Mouse (Mus musculus) brain, adult 10 weeks (tissue): Measurements from ENCODE around the gene Fam222b. TPM values are rescaled to one million over a fixed set of nuclear protein-coding genes. Genes with fewer than 3 reads are reported as not detected.

Experiments used
- polyA plus RNA-seq: library from polyadenylated mRNA; stranded (reverse); fragments of 350-450 nt; fragmentation: Illumina TruSeq; extraction: RNeasy Lipid Tissue Mini Kit (QIAGEN cat#74804); gene quantifications from one replicate; pipeline ENCODE4 v1.2.3, GENCODE M21; 2015; ENCODE audit warnings: low read depth, low replicate concordance

The Fam222b gene
- polyA plus RNA-seq: 20.0 TPM

GRCm38 (mm10) chr11:78094504-78095143, at the start of gene Fam222b:
Gene Fam222b (plus strand): TSS chr11:78094660.

GRCm38 (mm10) chr11:78079961-78080921, 14.2 kb upstream of the Fam222b start, which contains the start of gene Eral1:
Gene Eral1 (minus strand): TSS chr11:78080383.

GRCm38 (mm10) chr11:78164924-78165760, 70.7 kb downstream of the Fam222b start, which contains the start of gene Traf4:
Gene Traf4 (minus strand): TSS chr11:78165589.

GRCm38 (mm10) chr11:78176402-78176862, 82.0 kb downstream of the Fam222b start, which contains the start of the genes Nek8 and Tlcd1:
Gene Nek8 (minus strand): TSS chr11:78176675.
Gene Tlcd1 (plus strand): TSS chr11:78176711.

GRCm38 (mm10) chr11:78182961-78183844, 88.7 kb downstream of the Fam222b start, which contains the start of gene Rpl23a:
Gene Rpl23a (minus strand): TSS chr11:78183584.

GRCm38 (mm10) chr11:78188331-78189233, 94.1 kb downstream of the Fam222b start, which contains the start of gene Rab34:
Gene Rab34 (plus strand): TSS chr11:78188430.

DNA sequence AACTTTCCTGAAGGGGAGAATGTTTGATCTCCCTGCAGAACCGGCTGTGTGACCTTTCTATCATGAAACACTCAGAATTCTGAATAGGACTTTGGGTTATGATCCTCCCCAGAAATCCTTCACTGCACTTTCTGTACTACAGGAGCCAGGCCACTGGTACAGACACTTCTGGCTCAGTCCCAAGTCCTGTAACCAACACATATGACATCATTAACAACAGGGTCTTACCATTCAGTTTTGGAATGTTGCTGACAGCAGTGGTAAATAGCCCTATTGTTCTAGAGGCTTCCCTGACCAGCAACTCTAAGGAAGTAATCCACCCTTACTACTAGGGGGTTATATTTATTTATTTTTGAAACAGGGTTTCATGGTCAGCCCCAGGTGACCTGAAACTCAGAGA, 98.7 kb downstream of the Fam222b start, which contains the start of gene Proca1:
TSS of gene Proca1 (plus strand) at position 280 of the 400 bp plus-strand sequence.

Other genes with a start within 250 kb of the Fam222b start
- 1.9 TPM for gene Pipox, start 200.6 kb upstream of the Fam222b start, polyA plus RNA-seq
- 105 TPM for gene Sez6, start 163.9 kb upstream of the Fam222b start, polyA plus RNA-seq
- gene Phf12, start 111.9 kb upstream of the Fam222b start, polyA plus RNA-seq: 33.7 TPM
- 9.1 TPM for gene Dhrs13, start 62.4 kb upstream of the Fam222b start, polyA plus RNA-seq
- 96.3 TPM for gene Flot2, start 56.7 kb upstream of the Fam222b start, polyA plus RNA-seq
- 19.6 TPM for gene Eral1, start 14.3 kb upstream of the Fam222b start, polyA plus RNA-seq
- gene Traf4, start 70.9 kb downstream of the Fam222b start, polyA plus RNA-seq: 8.2 TPM
- gene Nek8, start 82.0 kb downstream of the Fam222b start, polyA plus RNA-seq: 3.7 TPM
- gene Tlcd1, start 82.1 kb downstream of the Fam222b start, polyA plus RNA-seq: 46.4 TPM
- 1,303 TPM for gene Rpl23a, start 88.9 kb downstream of the Fam222b start, polyA plus RNA-seq
- gene Rab34, start 93.8 kb downstream of the Fam222b start, polyA plus RNA-seq: 20.4 TPM
- 5.9 TPM for gene Proca1, start 98.7 kb downstream of the Fam222b start, polyA plus RNA-seq
- gene Sdf2, start 151.1 kb downstream of the Fam222b start, polyA plus RNA-seq: 105 TPM
- 54.7 TPM for gene Supt6, start 151.3 kb downstream of the Fam222b start, polyA plus RNA-seq
- 99.7 TPM for gene 2610507B11Rik, start 167.1 kb downstream of the Fam222b start, polyA plus RNA-seq
- 15.8 TPM for gene BC030499, start 196.2 kb downstream of the Fam222b start, polyA plus RNA-seq
- 8.5 TPM for gene Spag5, start 206.9 kb downstream of the Fam222b start, polyA plus RNA-seq
- 1,477 TPM for gene Aldoc, start 228.3 kb downstream of the Fam222b start, polyA plus RNA-seq
- 43.4 TPM for gene Pigs, start 233.8 kb downstream of the Fam222b start, polyA plus RNA-seq
- gene Unc119, start 248.8 kb downstream of the Fam222b start, polyA plus RNA-seq: 49.8 TPM